Mouse (Mus musculus) heart, postnatal 0 days (tissue): ENCODE measurements around the gene Ankrd39. TPM values are rescaled to one million over a fixed set of nuclear protein-coding genes. Genes with fewer than 3 reads are reported as not detected.
A peak's percentile ranks its signal among the peaks of the same experiment; 100 is the strongest.

Experiments used
- ATAC-seq: fragments of 200-750 bp; cut with Nextera tagmentation; 2 replicates; pipeline ENCODE4 v1.8.0; 2017; ENCODE audit warnings: low read depth, moderate number of reproducible peaks, moderate library complexity; ENCODE audit not compliant: insufficient read depth
- DNase-seq: peaks from one replicate; pipeline ENCODE4 v3.0.0-alpha.2; 2016; ENCODE audit warnings: low spot score
- H3K27ac ChIP-seq: fragments of 300-500 bp; sonication (generic); 2 replicates; pipeline ENCODE4 v1.5.1; 2014; ENCODE audit warnings: low read depth, mild to moderate bottlenecking
- H3K27me3 ChIP-seq: fragments of 300-500 bp; sonication (generic); 2 replicates; pipeline ENCODE4 v1.6.1; 2014; ENCODE audit warnings: low read length, mixed read lengths; ENCODE audit not compliant: control insufficient read depth, insufficient read depth
- H3K36me3 ChIP-seq: fragments of 300-500 bp; sonication (generic); replicated peaks from 2 replicates; pipeline ENCODE4 v1.6.1; 2014; ENCODE audit warnings: low read length, mixed read lengths; ENCODE audit not compliant: control insufficient read depth, insufficient read depth
- H3K4me1 ChIP-seq: fragments of 300-500 bp; sonication (generic); 2 replicates; pipeline ENCODE4 v1.6.1; 2014; ENCODE audit warnings: antibody characterized with exemption; ENCODE audit not compliant: control insufficient read depth, insufficient read depth
- H3K4me2 ChIP-seq: fragments of 300-500 bp; sonication (generic); 2 replicates; pipeline ENCODE4 v1.6.1; 2014; ENCODE audit warnings: low read depth, mild to moderate bottlenecking, low read length, moderate library complexity
- H3K4me3 ChIP-seq: fragments of 300-500 bp; sonication (generic); 2 replicates; pipeline ENCODE4 v1.5.1; 2014; ENCODE audit warnings: low read depth, low read length
- H3K9ac ChIP-seq: fragments of 300-500 bp; sonication (generic); replicated peaks from 2 replicates; pipeline ENCODE4 v1.6.1; 2014; ENCODE audit warnings: low read depth, low read length, mixed read lengths
- H3K9me3 ChIP-seq: fragments of 300-500 bp; sonication (generic); replicated peaks from 2 replicates; pipeline ENCODE4 v1.6.1; 2016; ENCODE audit warnings: low read length; ENCODE audit not compliant: control insufficient read depth
- CTCF ChIP-seq: IDR thresholded peaks from 2 replicates; pipeline ENCODE4 v1.5.1; 2016; ENCODE audit warnings: antibody characterized with exemption, control low read depth, low read depth
- EP300 ChIP-seq: IDR thresholded peaks from 2 replicates; pipeline ENCODE4 v1.6.1; 2016; ENCODE audit warnings: antibody characterized with exemption, low read depth
- WGBS: fragments of 180-500 bp; shearing (Covaris S2); extraction: QIAGEN DNeasy Blood & Tissue Kit; methylation state at CpG from one replicate; pipeline ENCODE4 v1.1.7; 2014; 5-methylcytosine and 5-hydroxymethylcytosine counted together
- polyA plus RNA-seq: library from polyadenylated mRNA; unstranded; fragments of >200 nt; fragmentation: Nextera tagmentation; extraction: Ambion mirVana; gene quantifications from 2 replicates; pipeline ENCODE4 v1.2.1, GENCODE M21; 2015
- total RNA-seq: library from RNA; depleted of rRNA; stranded (reverse); fragments of >200 nt; gene quantifications from 2 replicates; pipeline ENCODE4 v1.2.3, GENCODE M21; 2014; ENCODE audit warnings: low replicate concordance

The Ankrd39 gene
- total and polyA plus RNA-seq, 2 experiments from 2014 or later, result 29.0 to 32.7 TPM

- Histone ChIP-seq H3K4me2 (peak overlapping the region; percentile 44; the same call in 1 of the 2 replicates), H3K9me3 (no peaks in the 10 kb centered on the region), H3K4me1 (peaks cover 46% of the 10 kb centered on the region), H3K4me3 (0 out of 2 replicates have a peak overlapping the region, but pooled peaks have one; percentile 4), H3K36me3 (peaks cover 9% of the 10 kb centered on the region), H3K9ac (0 out of 2 replicates have a peak overlapping the region, but pooled peaks have one; percentile 4), H3K27me3 (no peaks in the 10 kb centered on the region), H3K27ac (peak overlapping the region; percentile 96)
- ATAC-seq (no peak), DNase-seq (no peak)
- TF ChIP-seq CTCF (no peak), EP300 (no peak)
- WGBS, result 62% methylated on average over 6 of the region's 6 CpGs
Observed at GRCm38 (mm10) chr1:36533546-36533945, 13.7 kb downstream of the Ankrd39 start.

- Histone ChIP-seq H3K27me3 (no peaks in the 10 kb centered on the region), H3K4me1 (peaks cover 36% of the 10 kb centered on the region), H3K36me3 (peaks cover 14% of the 10 kb centered on the region; the same call in 1 of the 2 replicates), H3K4me2 (no peak overlapping the region), H3K27ac (peak overlapping the region; percentile 44), H3K9ac (no peak overlapping the region), H3K4me3 (no peak overlapping the region), H3K9me3 (no peaks in the 10 kb centered on the region)
- no peak for DNase-seq
- WGBS, result 57% methylated on average over 12 of the region's 12 CpGs
- ATAC-seq, result no peak
- TF ChIP-seq EP300 (no peak), CTCF (no peak)
Observed at GRCm38 (mm10) chr1:36531461-36531860, 15.8 kb downstream of the Ankrd39 start.

GRCm38 (mm10) chr1:36530962-36531361, 16.3 kb downstream of the Ankrd39 start:
- peak overlapping the region; percentile 44 for H3K27ac ChIP-seq

GRCm38 (mm10) chr1:36530485-36530884, 16.8 kb downstream of the Ankrd39 start:
- no peak for TF ChIP-seq EP300
- TF ChIP-seq CTCF, result no peak
- H3K9ac ChIP-seq, result no peak overlapping the region
- no peaks in the 10 kb centered on the region for H3K9me3 ChIP-seq
- peak overlapping the region; percentile 44 for H3K27ac ChIP-seq
- no peaks in the 10 kb centered on the region for H3K27me3 ChIP-seq
- no peak overlapping the region for H3K4me2 ChIP-seq
- H3K36me3 ChIP-seq, result peaks cover 23% of the 10 kb centered on the region
- ATAC-seq, result no peak
- H3K4me1 ChIP-seq, result peaks cover 27% of the 10 kb centered on the region
- DNase-seq, result no peak
- no peak overlapping the region for H3K4me3 ChIP-seq
- 53% methylated on average over 8 of the region's 8 CpGs for WGBS

More at GRCm38 (mm10) chr1:36530962-36531361, 16.3 kb downstream of the Ankrd39 start:
- no peak overlapping the region for H3K9ac ChIP-seq
- no peaks in the 10 kb centered on the region for H3K9me3 ChIP-seq
- no peak for ATAC-seq
- TF ChIP-seq EP300 (no peak), CTCF (no peak)
- no peak overlapping the region for H3K4me3 ChIP-seq
- no peaks in the 10 kb centered on the region for H3K27me3 ChIP-seq
- H3K4me1 ChIP-seq, result peaks cover 31% of the 10 kb centered on the region
- 76% methylated on average over 7 of the region's 7 CpGs for whole genome bisulfite sequencing
- DNase-seq, result no peak
- peaks cover 18% of the 10 kb centered on the region for H3K36me3 ChIP-seq
- no peak overlapping the region for H3K4me2 ChIP-seq

- Histone ChIP-seq H3K4me1 (peaks cover 20% of the 10 kb centered on the region), H3K4me3 (no peak overlapping the region), H3K27me3 (no peaks in the 10 kb centered on the region), H3K27ac (no peak overlapping the region), H3K9ac (no peak overlapping the region), H3K9me3 (no peaks in the 10 kb centered on the region), H3K36me3 (peaks cover 29% of the 10 kb centered on the region), H3K4me2 (no peak overlapping the region)
- DNase-seq (no peak), ATAC-seq (no peak)
- no peak for TF ChIP-seq CTCF
- no peak for TF ChIP-seq EP300
- WGBS, result 92% methylated on average over 4 of the region's 4 CpGs
Observed at GRCm38 (mm10) chr1:36529875-36530274, 17.4 kb downstream of the Ankrd39 start.

- H3K9me3 ChIP-seq, result no peaks in the 10 kb centered on the region
- H3K27ac ChIP-seq, result no peak overlapping the region
- no peak overlapping the region for H3K4me2 ChIP-seq
- no peaks in the 10 kb centered on the region for H3K27me3 ChIP-seq
- no peak overlapping the region for H3K9ac ChIP-seq
- ATAC-seq, result no peak
- 88% methylated on average over 4 of the region's 4 CpGs for WGBS
- H3K4me1 ChIP-seq, result peaks cover 21% of the 10 kb centered on the region
- no peak for TF ChIP-seq EP300
- DNase-seq, result no peak
- peaks cover 35% of the 10 kb centered on the region for H3K36me3 ChIP-seq
- H3K4me3 ChIP-seq, result no peak overlapping the region
Observed at GRCm38 (mm10) chr1:36529274-36529673, 18.0 kb downstream of the Ankrd39 start.
